Mouse (Mus musculus) mesoderm, embryonic 11.5 days (tissue): ENCODE results near the gene Aar2.
"Not testable (repeated sequence)": the region's sequence is repeated elsewhere in the genome, so short reads cannot be mapped to it uniquely, and the experiment has no call there.

ENCODE experiments used
- DNase-seq: peaks from one replicate; pipeline ENCODE4 v3.0.0-alpha.2; 2012; ENCODE audit warnings: low read depth, low spot score

The Aar2 gene

GRCm38 (mm10) chr2:156547123-156547891 lies at the start of gene Aar2:
Gene Aar2, plus strand, starts transcription at chr2:156547584.
- DNase-seq, result peak; percentile 83

GRCm38 (mm10) chr2:156497915-156498314 lies 49.5 kb upstream of the Aar2 start:
- DNase-seq, result peak; percentile 73

GRCm38 (mm10) chr2:156501025-156501424 lies 46.4 kb upstream of the Aar2 start:
- no peak for DNase-seq

GRCm38 (mm10) chr2:156505533-156505932 lies 41.9 kb upstream of the Aar2 start:
- no peak for DNase-seq

GRCm38 (mm10) chr2:156512028-156512427 lies 35.4 kb upstream of the Aar2 start:
- DNase-seq, result no peak

- no peak for DNase-seq
These were observed 34.8 kb upstream of the Aar2 start for GRCm38 (mm10) chr2:156512561-156512960.

- DNase-seq, result no peak
These were observed 32.3 kb upstream of the Aar2 start for GRCm38 (mm10) chr2:156515102-156515501.

GRCm38 (mm10) chr2:156515565-156516185 lies 31.7 kb upstream of the Aar2 start:
- DNase-seq, result peak; percentile 60

GRCm38 (mm10) chr2:156516678-156517077 lies 30.7 kb upstream of the Aar2 start:
- not testable (repeated sequence) for DNase-seq

- DNase-seq, result no peak
These were observed 29.1 kb upstream of the Aar2 start for GRCm38 (mm10) chr2:156518306-156518705.

- DNase-seq, result no peak
These were observed 27.8 kb upstream of the Aar2 start for GRCm38 (mm10) chr2:156519584-156519983.

- no peak for DNase-seq
These were observed 24.4 kb upstream of the Aar2 start for GRCm38 (mm10) chr2:156522994-156523393.

- peak; percentile 12 for DNase-seq
These were observed 23.3 kb upstream of the Aar2 start for GRCm38 (mm10) chr2:156524078-156524477.

GRCm38 (mm10) chr2:156529726-156530125 lies 17.7 kb upstream of the Aar2 start:
- DNase-seq, result peak; percentile 65

GRCm38 (mm10) chr2:156533160-156533559 lies 14.2 kb upstream of the Aar2 start:
- DNase-seq, result no peak

GRCm38 (mm10) chr2:156538817-156539555 lies 8.4 kb upstream of the Aar2 start:
- no peak for DNase-seq

- no peak for DNase-seq
These were observed 6.4 kb upstream of the Aar2 start for GRCm38 (mm10) chr2:156540991-156541390.

- no peak for DNase-seq
These were observed 5.0 kb upstream of the Aar2 start for GRCm38 (mm10) chr2:156542410-156542809.

- DNase-seq, result no peak
These were observed 3.6 kb upstream of the Aar2 start for GRCm38 (mm10) chr2:156543804-156544203.

GRCm38 (mm10) chr2:156552421-156552820 lies 5.0 kb downstream of the Aar2 start:
- no peak for DNase-seq

GRCm38 (mm10) chr2:156561808-156562207 lies 14.4 kb downstream of the Aar2 start:
- no peak for DNase-seq

GRCm38 (mm10) chr2:156563557-156563956 lies 16.2 kb downstream of the Aar2 start:
- DNase-seq, result no peak
